Mouse (Mus musculus) cerebellum, adult 11 months (tissue): ENCODE measurements around the gene Chrnb2.

Experiments used
- DNase-seq: peaks from one replicate; pipeline ENCODE4 v3.0.0; 2022

Gene Chrnb2

DNA sequence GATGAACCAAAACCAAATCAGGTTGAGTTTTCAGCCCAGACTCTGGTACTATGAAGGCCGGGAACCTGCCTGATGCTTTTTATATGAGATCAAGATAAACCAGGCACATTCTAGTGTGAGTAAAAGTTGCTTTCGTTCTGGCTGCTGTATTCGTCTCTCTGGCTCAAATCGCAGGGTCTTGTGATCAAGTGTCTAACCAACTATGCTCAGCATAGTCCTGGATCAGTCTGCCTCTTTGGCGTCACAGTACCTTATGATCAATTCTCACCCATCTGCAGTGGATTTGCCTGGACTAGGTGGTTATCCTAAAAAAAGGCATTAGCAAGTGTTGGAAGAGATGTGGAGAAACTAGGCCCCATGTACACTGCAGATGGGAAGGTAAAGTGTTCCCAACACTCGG lies 60.4 kb downstream of the Chrnb2 start:
- DNase-seq, result no peak

GRCm38 (mm10) chr3:89703596-89703995 lies 60.8 kb downstream of the Chrnb2 start:
- no peak for DNase-seq

- no peak for DNase-seq
These were observed 64.0 kb downstream of the Chrnb2 start for GRCm38 (mm10) chr3:89700461-89700860.

GRCm38 (mm10) chr3:89698958-89699357 lies 65.5 kb downstream of the Chrnb2 start:
- DNase-seq, result no peak
